Mouse (Mus musculus): ENCODE data around the gene 4930595M18Rik.

- TF ChIP-seq CTCF (IDR thresholded peaks at IDR 0.05; ENCODE audit: extremely low read depth, insufficient read length, insufficient replicate concordance, low read depth, low read length) (no peak), POLR2A (IDR thresholded peaks at IDR 0.05; ENCODE audit: low read depth, low read length) (no peak)
Measured at GRCm38 (mm10) chrX:81458021-81458420, at the start of gene 4930595M18Rik.

All from small intestine, adult 2 months (tissue).